Mouse (Mus musculus) forebrain, embryonic 13.5 days (tissue): ENCODE results near the gene Sirt1. TPM values are rescaled to one million over a fixed set of nuclear protein-coding genes. Genes with fewer than 3 reads are reported as not detected.
"Not testable (repeated sequence)": the region's sequence is repeated elsewhere in the genome, so short reads cannot be mapped to it uniquely, and the experiment has no call there.

Experiments used
- ATAC-seq: fragments of 200-750 bp; cut with Nextera tagmentation; 2 replicates; pipeline ENCODE4 v1.8.0; 2017
- H3K27ac ChIP-seq: fragments of 300-500 bp; sonication (generic); 2 replicates; pipeline ENCODE4 v1.5.1; 2015; ENCODE audit warnings: inconsistent platforms, mild to moderate bottlenecking, moderate library complexity
- H3K27me3 ChIP-seq: fragments of 300-500 bp; sonication (generic); 2 replicates; pipeline ENCODE4 v1.6.1; 2015; ENCODE audit warnings: mild to moderate bottlenecking, inconsistent platforms
- H3K36me3 ChIP-seq: fragments of 300-500 bp; sonication (generic); 2 replicates; pipeline ENCODE4 v1.6.1; 2015; ENCODE audit warnings: mild to moderate bottlenecking, inconsistent platforms; ENCODE audit not compliant: poor library complexity, severe bottlenecking
- H3K4me1 ChIP-seq: fragments of 300-500 bp; sonication (generic); 2 replicates; pipeline ENCODE4 v1.6.1; 2015; ENCODE audit warnings: inconsistent platforms
- H3K4me2 ChIP-seq: fragments of 300-500 bp; sonication (generic); 2 replicates; pipeline ENCODE4 v1.6.1; 2015; ENCODE audit warnings: inconsistent platforms, mild to moderate bottlenecking, moderate library complexity
- H3K4me3 ChIP-seq: fragments of 300-500 bp; sonication (generic); 2 replicates; pipeline ENCODE4 v1.5.1; 2015; ENCODE audit warnings: mild to moderate bottlenecking, inconsistent platforms
- H3K9ac ChIP-seq: fragments of 300-500 bp; sonication (generic); 2 replicates; pipeline ENCODE4 v1.6.1; 2015; ENCODE audit warnings: mild to moderate bottlenecking, inconsistent platforms
- H3K9me3 ChIP-seq: fragments of 300-500 bp; sonication (generic); replicated peaks from 2 replicates; pipeline ENCODE4 v1.6.1; 2016; ENCODE audit warnings: inconsistent platforms
- WGBS: fragments of 180-500 bp; shearing (Covaris S2); methylation state at CpG from one replicate; pipeline ENCODE4 v1.1.7; 2015; 5-methylcytosine and 5-hydroxymethylcytosine counted together
- polyA plus RNA-seq: library from polyadenylated mRNA; unstranded; fragments of >200 nt; fragmentation: Nextera tagmentation; extraction: Ambion mirVana; gene quantifications from 2 replicates; pipeline ENCODE4 v1.2.1, GENCODE M21; 2015

Sirt1 gene
- polyA plus RNA-seq, 1 experiment from 2014 or later = 5.0 TPM

GRCm38 (mm10) chr10:63415850-63416249, 34.3 kb upstream of the Sirt1 start:
- no peak for ATAC-seq
- H3K27me3 ChIP-seq = no peaks in the 10 kb centered on the region
- H3K9ac ChIP-seq = no peak overlapping the region
- H3K4me2 ChIP-seq = no peak overlapping the region
- WGBS = 64% methylated on average over 7 of the region's 7 CpGs
- H3K36me3 ChIP-seq = no peaks in the 10 kb centered on the region
- no peak overlapping the region for H3K27ac ChIP-seq
- no peak overlapping the region for H3K4me3 ChIP-seq
- no peaks in the 10 kb centered on the region for H3K9me3 ChIP-seq
- H3K4me1 ChIP-seq = no peaks in the 10 kb centered on the region

GRCm38 (mm10) chr10:63415287-63415686, 33.8 kb upstream of the Sirt1 start:
- Histone ChIP-seq H3K27ac (no peak overlapping the region), H3K4me2 (no peak overlapping the region), H3K9ac (no peak overlapping the region), H3K36me3 (no peaks in the 10 kb centered on the region), H3K4me3 (no peak overlapping the region), H3K9me3 (no peaks in the 10 kb centered on the region), H3K4me1 (no peaks in the 10 kb centered on the region), H3K27me3 (no peaks in the 10 kb centered on the region)
- WGBS = 83% methylated on average over 7 of the region's 7 CpGs
- no peak for ATAC-seq

- WGBS = 91% methylated on average over 17 of the region's 17 CpGs
- no peak for ATAC-seq
- H3K27me3 ChIP-seq = no peaks in the 10 kb centered on the region
These were observed 31.3 kb upstream of the Sirt1 start for GRCm38 (mm10) chr10:63412756-63413155.

GRCm38 (mm10) chr10:63411674-63412073, 30.2 kb upstream of the Sirt1 start:
- H3K27me3 ChIP-seq, H3K36me3 ChIP-seq, ATAC-seq, H3K4me2 ChIP-seq, H3K27ac ChIP-seq, H3K4me3 ChIP-seq, H3K9ac ChIP-seq, H3K4me1 ChIP-seq, H3K9me3 ChIP-seq: not testable (repeated sequence)
- WGBS = 90% methylated on average over 6 of the region's 7 CpGs

More at GRCm38 (mm10) chr10:63412756-63413155, 31.3 kb upstream of the Sirt1 start:
- Histone ChIP-seq H3K4me3 (no peak overlapping the region), H3K9me3 (no peaks in the 10 kb centered on the region), H3K4me2 (no peak overlapping the region), H3K4me1 (no peaks in the 10 kb centered on the region), H3K36me3 (no peaks in the 10 kb centered on the region), H3K9ac (no peak overlapping the region), H3K27ac (no peak overlapping the region)

- Histone ChIP-seq H3K9ac (no peak overlapping the region), H3K4me3 (no peak overlapping the region), H3K36me3 (no peaks in the 10 kb centered on the region), H3K27me3 (no peaks in the 10 kb centered on the region), H3K4me1 (no peaks in the 10 kb centered on the region), H3K4me2 (no peak overlapping the region), H3K9me3 (no peaks in the 10 kb centered on the region), H3K27ac (no peak overlapping the region)
- 48% methylated on average over 16 of the region's 16 CpGs for WGBS
- ATAC-seq = peak; percentile 38; the same call in 1 of the 2 replicates
These were observed 28.9 kb upstream of the Sirt1 start for GRCm38 (mm10) chr10:63410162-63410956.

GRCm38 (mm10) chr10:63403636-63404035, 22.1 kb upstream of the Sirt1 start:
- no peak overlapping the region for H3K27ac ChIP-seq
- 86% methylated on average over 2 of the region's 2 CpGs for WGBS
- H3K36me3 ChIP-seq = no peaks in the 10 kb centered on the region
- H3K9ac ChIP-seq = no peak overlapping the region
- H3K27me3 ChIP-seq = no peaks in the 10 kb centered on the region
- H3K9me3 ChIP-seq = no peaks in the 10 kb centered on the region
- no peak overlapping the region for H3K4me2 ChIP-seq
- no peak overlapping the region for H3K4me3 ChIP-seq
- ATAC-seq = no peak
- H3K4me1 ChIP-seq = no peaks in the 10 kb centered on the region

- H3K9ac ChIP-seq = no peak overlapping the region
These were observed 21.4 kb upstream of the Sirt1 start for GRCm38 (mm10) chr10:63402731-63403504.

GRCm38 (mm10) chr10:63396963-63397362, 15.5 kb upstream of the Sirt1 start:
- no peak overlapping the region for H3K27ac ChIP-seq
- no peaks in the 10 kb centered on the region for H3K27me3 ChIP-seq
- H3K36me3 ChIP-seq = no peaks in the 10 kb centered on the region
- ATAC-seq = no peak
- H3K9me3 ChIP-seq = no peaks in the 10 kb centered on the region
- H3K4me1 ChIP-seq = no peaks in the 10 kb centered on the region
- WGBS = 92% methylated on average over 10 of the region's 10 CpGs
- H3K4me3 ChIP-seq = no peak overlapping the region
- H3K9ac ChIP-seq = no peak overlapping the region
- H3K4me2 ChIP-seq = no peak overlapping the region

More at GRCm38 (mm10) chr10:63402731-63403504, 21.4 kb upstream of the Sirt1 start:
- H3K4me1 ChIP-seq = no peaks in the 10 kb centered on the region
- no peaks in the 10 kb centered on the region for H3K36me3 ChIP-seq
- no peaks in the 10 kb centered on the region for H3K27me3 ChIP-seq
- no peak overlapping the region for H3K4me3 ChIP-seq
- WGBS = 86% methylated on average over 5 of the region's 5 CpGs
- no peak overlapping the region for H3K27ac ChIP-seq
- no peak for ATAC-seq
- H3K9me3 ChIP-seq = no peaks in the 10 kb centered on the region
- no peak overlapping the region for H3K4me2 ChIP-seq

- H3K4me2 ChIP-seq = no peak overlapping the region
- 67% methylated on average over 4 of the region's 4 CpGs for WGBS
- H3K9me3 ChIP-seq = no peaks in the 10 kb centered on the region
- no peaks in the 10 kb centered on the region for H3K27me3 ChIP-seq
- H3K4me1 ChIP-seq = no peaks in the 10 kb centered on the region
- no peak for ATAC-seq
- H3K27ac ChIP-seq = no peak overlapping the region
- H3K9ac ChIP-seq = no peak overlapping the region
- no peak overlapping the region for H3K4me3 ChIP-seq
- no peaks in the 10 kb centered on the region for H3K36me3 ChIP-seq
These were observed 7.4 kb upstream of the Sirt1 start for GRCm38 (mm10) chr10:63388948-63389347.

- Histone ChIP-seq H3K4me1 (peaks cover under 1% of the 10 kb centered on the region; the same call in 1 of the 2 replicates), H3K27me3 (no peaks in the 10 kb centered on the region), H3K36me3 (no peaks in the 10 kb centered on the region), H3K9me3 (no peaks in the 10 kb centered on the region), H3K27ac (no peak overlapping the region), H3K4me3 (peak overlapping the region; percentile 52), H3K4me2 (peak overlapping the region; percentile 73), H3K9ac (peak overlapping the region; percentile 58)
- 3% methylated on average over 10 of the region's 10 CpGs for WGBS
- ATAC-seq = no peak
These were observed 5.5 kb upstream of the Sirt1 start for GRCm38 (mm10) chr10:63386991-63387390.

- Histone ChIP-seq H3K4me3 (peak overlapping the region; percentile 52), H3K4me1 (peaks cover 6% of the 10 kb centered on the region), H3K27me3 (0 out of 2 replicates have a peak, but pooled peaks cover 5% of the 10 kb centered on the region), H3K9ac (peak overlapping the region; percentile 58), H3K27ac (no peak overlapping the region; the same call in 1 of the 2 replicates), H3K9me3 (no peaks in the 10 kb centered on the region), H3K36me3 (no peaks in the 10 kb centered on the region), H3K4me2 (peak overlapping the region; percentile 73)
- under 1% methylated on average over 19 of the region's 19 CpGs for WGBS
- peak; percentile 77 for ATAC-seq
These were observed 4.9 kb upstream of the Sirt1 start for GRCm38 (mm10) chr10:63386444-63386843.

GRCm38 (mm10) chr10:63385897-63386296, 4.4 kb upstream of the Sirt1 start:
- not testable (repeated sequence) for H3K9me3 ChIP-seq, ATAC-seq, H3K27me3 ChIP-seq, H3K4me1 ChIP-seq, H3K36me3 ChIP-seq, H3K27ac ChIP-seq, H3K9ac ChIP-seq
- H3K4me3 ChIP-seq = peak overlapping the region; percentile 52
- peak overlapping the region; percentile 73 for H3K4me2 ChIP-seq
- 31% methylated on average over 5 of the region's 5 CpGs for WGBS
